Mouse (Mus musculus) gastrocnemius, adult 18-20 months (tissue): Measurements from ENCODE around the gene Slpi. TPM values are rescaled to one million over a fixed set of nuclear protein-coding genes. Genes with fewer than 3 reads are reported as not detected.

Experiments used
- DNase-seq: peaks from one replicate; pipeline ENCODE4 v3.0.0; 2021; ENCODE audit warnings: low spot score
- total RNA-seq, 2 experiments: library from RNA; stranded (reverse); gene quantifications; 2 replicates each; pipeline ENCODE4 v1.2.3; 2021

Gene Slpi
- total RNA-seq, 2 experiments from 2014 or later: 0.73 TPM; not detected in 1

- no peak for DNase-seq
Measured at GRCm38 (mm10) chr2:164421306-164421705, 32.4 kb upstream of the Slpi start.

GRCm38 (mm10) chr2:164419489-164419888 is 30.6 kb upstream of the Slpi start:
- no peak for DNase-seq

- DNase-seq: no peak
Measured at GRCm38 (mm10) chr2:164418308-164418875, 29.5 kb upstream of the Slpi start.

GRCm38 (mm10) chr2:164417198-164417597 is 28.3 kb upstream of the Slpi start:
- DNase-seq: no peak

GRCm38 (mm10) chr2:164414581-164414980 is 25.7 kb upstream of the Slpi start:
- no peak for DNase-seq

GRCm38 (mm10) chr2:164414167-164414566 is 25.3 kb upstream of the Slpi start:
- no peak for DNase-seq

GRCm38 (mm10) chr2:164407708-164408107 is 18.8 kb upstream of the Slpi start:
- peak; percentile 62 for DNase-seq

GRCm38 (mm10) chr2:164405519-164405918 is 16.6 kb upstream of the Slpi start:
- DNase-seq: no peak

GRCm38 (mm10) chr2:164405060-164405459 is 16.2 kb upstream of the Slpi start, which contains the start of gene Matn4:
Gene Matn4, minus strand, starts transcription at chr2:164405160.
- DNase-seq: no peak

- peak; percentile 52 for DNase-seq
Measured at GRCm38 (mm10) chr2:164404082-164404990, 15.4 kb upstream of the Slpi start.

- no peak for DNase-seq
Measured at GRCm38 (mm10) chr2:164403396-164404081, 14.6 kb upstream of the Slpi start.

GRCm38 (mm10) chr2:164402906-164403305 is 14.0 kb upstream of the Slpi start, which contains the start of gene Rbpjl:
Gene Rbpjl, plus strand, starts transcription at chr2:164403141.
- DNase-seq: peak; percentile 68

GRCm38 (mm10) chr2:164396911-164397310 is 8.0 kb upstream of the Slpi start:
- no peak for DNase-seq

GRCm38 (mm10) chr2:164396076-164396475 is 7.2 kb upstream of the Slpi start:
- DNase-seq: no peak

- DNase-seq: no peak
Measured at GRCm38 (mm10) chr2:164393126-164393525, 4.2 kb upstream of the Slpi start.

- DNase-seq: peak; percentile 67
Measured at GRCm38 (mm10) chr2:164389499-164389898, 604 bp upstream of the Slpi start.

GRCm38 (mm10) chr2:164386953-164387352 is 1.9 kb downstream of the Slpi start:
- DNase-seq: no peak

- no peak for DNase-seq
Measured at GRCm38 (mm10) chr2:164385927-164386763, 2.8 kb downstream of the Slpi start.

- DNase-seq: no peak
Measured at GRCm38 (mm10) chr2:164383656-164384399, 5.1 kb downstream of the Slpi start.

- DNase-seq: no peak
Measured at GRCm38 (mm10) chr2:164382971-164383370, 5.9 kb downstream of the Slpi start.
